Mouse (Mus musculus): ENCODE results near the gene Srf.

Srf gene

DNA sequence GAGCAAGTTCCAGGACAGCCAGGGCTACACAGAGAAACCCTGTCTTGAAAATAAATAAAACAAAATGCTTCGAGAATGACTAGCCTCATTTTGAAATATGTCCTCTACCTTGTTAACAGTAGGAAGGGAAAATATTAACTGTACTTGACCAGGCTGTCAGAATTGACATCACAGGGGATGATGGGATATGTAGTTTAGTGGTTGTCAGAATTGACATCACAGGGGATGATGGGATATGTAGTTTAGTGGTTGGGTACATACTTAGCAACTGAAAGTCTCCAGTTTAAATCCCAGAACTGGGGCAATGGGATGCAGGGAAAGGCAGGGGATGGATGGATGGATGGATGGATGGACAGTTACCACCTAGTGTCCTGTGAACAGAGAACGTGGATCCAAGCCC, 42.6 kb downstream of the Srf start:
- DNase-seq (ENCODE audit: low spot score): no peak

DNA sequence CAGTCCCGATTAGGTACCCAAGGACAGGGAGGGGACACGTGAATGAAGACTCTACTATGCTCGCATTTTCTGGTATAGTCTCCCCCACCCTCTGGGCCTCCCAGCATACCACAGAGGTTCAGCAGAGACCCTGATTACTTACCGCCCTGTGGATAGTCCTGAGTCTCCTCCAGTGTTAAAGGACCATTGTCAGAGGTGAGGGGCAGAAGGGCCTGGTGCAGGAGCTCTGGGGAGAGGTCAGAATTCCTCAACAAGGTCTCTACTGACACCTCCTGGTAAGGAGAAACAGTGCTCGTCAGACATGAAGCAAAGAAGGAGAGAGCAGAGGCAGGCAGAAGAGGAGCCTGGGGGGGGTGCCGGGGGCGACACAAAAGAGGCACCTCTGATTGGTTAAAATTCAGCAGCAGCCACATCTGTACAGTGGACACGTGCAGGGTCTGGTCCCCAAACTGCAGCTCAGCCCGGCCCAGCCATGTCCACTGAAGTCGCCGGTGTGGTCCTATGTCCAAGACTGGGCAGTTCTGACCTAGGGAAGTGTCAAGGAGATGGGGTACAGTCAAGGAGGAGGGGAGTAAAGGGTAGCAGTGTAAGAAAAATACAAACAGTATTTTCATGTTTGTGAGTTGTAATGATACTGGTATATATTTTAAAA, 44.8 kb downstream of the Srf start:
- no peak for DNase-seq (ENCODE audit: low spot score)

DNA sequence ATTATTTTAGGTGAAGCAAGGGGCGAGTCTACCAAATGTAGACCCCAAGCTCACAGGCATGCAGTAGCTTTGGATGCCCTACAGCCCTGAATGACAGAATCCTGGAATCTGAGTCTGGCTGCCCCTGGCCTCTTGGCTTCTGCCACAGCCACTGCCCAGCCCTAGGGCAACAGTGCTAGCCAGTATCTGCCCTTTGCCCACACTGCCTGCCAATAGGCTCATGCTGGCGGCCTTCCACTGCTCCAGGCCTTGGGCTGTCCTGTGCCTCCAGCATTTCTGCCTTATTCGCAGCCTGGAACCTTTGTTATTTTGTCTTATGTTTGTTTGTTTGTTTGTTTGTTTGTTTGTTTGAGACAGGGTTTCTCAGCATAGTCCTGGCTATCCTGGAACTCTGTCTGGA, 50.4 kb downstream of the Srf start:
- no peak for DNase-seq (ENCODE audit: low spot score)

DNA sequence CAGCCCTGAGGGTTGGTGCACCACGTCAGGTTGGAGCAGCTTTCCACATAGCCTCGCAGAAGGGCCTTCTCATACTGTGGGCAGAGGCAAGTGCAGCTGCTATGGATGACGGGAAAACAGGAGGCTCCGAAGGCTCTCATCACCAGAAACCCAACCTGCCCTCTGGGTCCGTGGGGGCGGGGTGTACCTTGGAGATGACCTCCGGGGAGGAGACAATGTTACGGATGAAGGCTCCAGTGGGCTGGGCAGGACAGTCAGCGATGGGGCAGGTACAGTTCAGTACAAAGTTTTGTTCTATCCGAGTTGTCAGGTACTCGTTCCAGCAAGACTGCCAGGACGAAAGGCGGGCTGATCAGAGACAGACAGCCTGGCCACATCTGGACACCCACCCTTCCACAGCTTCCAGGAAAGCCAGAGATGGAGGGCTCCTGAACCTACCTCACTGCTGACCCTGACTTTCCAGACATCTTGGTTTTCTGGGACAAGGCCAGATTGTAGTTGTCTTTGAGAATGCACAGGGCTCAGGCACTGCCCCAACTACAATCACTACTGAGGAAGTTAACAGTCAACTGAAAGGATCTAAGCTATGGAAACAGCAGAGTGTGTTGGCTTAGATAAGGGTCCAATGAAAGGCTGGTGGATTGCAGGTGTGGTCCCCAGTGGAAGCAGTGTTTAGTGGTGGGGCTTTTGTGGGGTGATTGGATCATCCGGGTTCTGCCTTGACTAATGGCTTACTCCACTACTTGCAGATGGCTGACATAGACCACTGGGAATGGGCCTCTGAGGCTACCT, 51.9 kb downstream of the Srf start:
- DNase-seq (ENCODE audit: low spot score): no peak

DNA sequence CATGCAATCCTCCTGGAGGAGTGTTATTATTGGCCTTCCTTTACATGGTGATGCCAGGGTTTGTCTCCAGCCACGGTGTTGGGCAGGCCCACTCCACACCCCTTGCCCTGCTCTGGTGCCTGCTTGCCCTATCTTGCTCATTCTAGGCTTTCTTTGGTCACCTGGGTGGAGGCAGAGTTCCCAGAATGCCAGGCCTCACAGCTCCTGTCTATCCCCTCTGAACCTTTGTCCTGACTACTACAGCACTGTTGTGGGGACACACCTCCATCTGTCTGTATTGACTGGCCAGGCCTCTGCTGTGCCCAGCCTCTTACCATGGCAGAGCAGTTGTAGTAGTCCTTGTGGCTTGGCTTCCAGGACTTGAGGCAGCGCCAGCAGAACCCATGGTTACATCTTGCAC, 53.2 kb downstream of the Srf start:
- DNase-seq (ENCODE audit: low spot score): no peak

All from layer of hippocampus, adult 11-12 months (tissue).